Mouse (Mus musculus) liver, adult 2 months (tissue): ENCODE results near the gene Vmn1r160. TPM values are rescaled to one million over a fixed set of nuclear protein-coding genes. Genes with fewer than 3 reads are reported as not detected.
"Not testable (repeated sequence)": the region's sequence is repeated elsewhere in the genome, so short reads cannot be mapped to it uniquely, and the experiment has no call there.

ENCODE experiments used
- DNase-seq: peaks from one replicate; pipeline ENCODE4 v3.0.0-alpha.2; 2011; ENCODE audit warnings: low read depth, low spot score; ENCODE audit errors: extremely low read depth
- H3K27ac ChIP-seq: fragments of 200-500 bp; replicated peaks from 2 replicates; pipeline ENCODE4 v1.5.1; 2012; ENCODE audit warnings: low read depth, mild to moderate bottlenecking, control low read depth, inconsistent platforms, low read length; ENCODE audit not compliant: insufficient read depth
- H3K27me3 ChIP-seq: fragments of 200-500 bp; 2 replicates; pipeline ENCODE4 v1.6.1; 2012; ENCODE audit warnings: mild to moderate bottlenecking, moderate library complexity, low read length, inconsistent platforms; ENCODE audit not compliant: control insufficient read depth, insufficient read depth
- H3K36me3 ChIP-seq: fragments of 200-500 bp; 2 replicates; pipeline ENCODE4 v1.6.1; 2012; ENCODE audit warnings: low read length, inconsistent platforms; ENCODE audit not compliant: control insufficient read depth, insufficient read depth
- H3K4me1 ChIP-seq: fragments of 200-500 bp; 2 replicates; pipeline ENCODE4 v1.6.1; 2011; ENCODE audit warnings: low read length; ENCODE audit not compliant: control insufficient read depth, insufficient read depth
- H3K4me3 ChIP-seq: fragments of 200-500 bp; 2 replicates; pipeline ENCODE4 v1.5.1; 2011; ENCODE audit warnings: low read depth, mild to moderate bottlenecking, control low read depth, low read length, moderate library complexity; ENCODE audit not compliant: insufficient read depth
- H3K79me2 ChIP-seq: fragments of 200-500 bp; 2 replicates; pipeline ENCODE4 v1.6.1; 2012; ENCODE audit warnings: inconsistent platforms, mild to moderate bottlenecking, low read length, moderate library complexity; ENCODE audit not compliant: control insufficient read depth, insufficient read depth
- H3K9ac ChIP-seq: fragments of 200-500 bp; 2 replicates; pipeline ENCODE4 v1.6.1; 2012; ENCODE audit warnings: low read depth, mild to moderate bottlenecking, control low read depth, inconsistent platforms, low read length
- WGBS: fragments of 180-500 bp; shearing (Covaris S2); methylation state at CpG from one replicate; pipeline ENCODE4 v1.1.7; 2018; 5-methylcytosine and 5-hydroxymethylcytosine counted together
- polyA plus RNA-seq: library from polyadenylated mRNA; depleted of rRNA; stranded (reverse); fragments of >200 nt; gene quantifications from 2 replicates; pipeline ENCODE4 v1.2.3, GENCODE M21; 2012; rRNA removed
- total RNA-seq: library from RNA; depleted of rRNA; stranded (reverse); fragments of >200 nt; gene quantifications from 2 replicates; pipeline ENCODE4 v1.2.3, GENCODE M21; 2014; rRNA removed

The Vmn1r160 gene
- total RNA-seq (not detected in 2 replicates), polyA plus RNA-seq (not detected in 2 replicates)

- not testable (repeated sequence) for H3K4me1 ChIP-seq, DNase-seq, H3K27ac ChIP-seq, H3K4me3 ChIP-seq, H3K79me2 ChIP-seq, H3K9ac ChIP-seq, H3K27me3 ChIP-seq, H3K36me3 ChIP-seq
- whole genome bisulfite sequencing: 17% methylated on average over 1 of the region's 3 CpGs
These were observed at the start of gene Vmn1r160 for GRCm38 (mm10) chr7:22870924-22871323. Gene Vmn1r160, plus strand, starts transcription at chr7:22871224.

DNA sequence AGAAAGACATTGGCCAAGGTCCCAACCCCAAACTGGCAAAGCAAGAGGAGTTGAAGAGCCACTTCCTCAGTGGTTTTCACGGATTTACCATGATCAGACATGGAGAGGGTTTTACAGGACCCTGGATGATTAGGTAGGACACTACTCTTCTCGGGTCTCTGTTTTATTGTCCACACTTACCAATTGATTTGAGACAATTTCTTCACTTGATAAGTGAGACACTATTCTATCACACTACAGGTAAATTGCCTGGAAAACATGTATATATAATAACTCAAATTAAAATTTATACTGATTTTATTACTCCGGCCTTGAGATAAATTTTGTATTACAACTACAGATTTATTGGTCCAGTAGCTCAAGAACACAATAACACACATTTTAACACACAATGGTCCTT, 27.5 kb upstream of the Vmn1r160 start, which contains the start of gene Vmn1r159:
Gene Vmn1r159 (minus strand): TSS at position 101 of the 400 bp plus-strand sequence.
- H3K4me1 ChIP-seq, H3K27me3 ChIP-seq, H3K36me3 ChIP-seq, H3K9ac ChIP-seq, H3K4me3 ChIP-seq, H3K27ac ChIP-seq, H3K79me2 ChIP-seq, DNase-seq: not testable (repeated sequence)
- WGBS: 38% methylated on average over 3 of the region's 3 CpGs

Other genes starting within 250 kb of the Vmn1r160 start
- not detected in 2 replicates for gene Vmn1r155, start 213.2 kb upstream of the Vmn1r160 start, total RNA-seq
- not detected in 2 replicates for gene Vmn1r155, start 213.2 kb upstream of the Vmn1r160 start, polyA plus RNA-seq
- gene Gm8693, start 178.9 kb upstream of the Vmn1r160 start, total RNA-seq: not detected in 2 replicates
- gene Gm8693, start 178.9 kb upstream of the Vmn1r160 start, polyA plus RNA-seq: not detected in 2 replicates
- not detected in 2 replicates for gene Gm4567, start 151.5 kb upstream of the Vmn1r160 start, total RNA-seq
- gene Gm4567, start 151.5 kb upstream of the Vmn1r160 start, polyA plus RNA-seq: not detected in 2 replicates
- not detected in 2 replicates for gene Vmn1r157, start 109.5 kb upstream of the Vmn1r160 start, total RNA-seq
- gene Vmn1r157, start 109.5 kb upstream of the Vmn1r160 start, polyA plus RNA-seq: not detected in 2 replicates
- gene Vmn1r158, start 80.4 kb upstream of the Vmn1r160 start, total RNA-seq: not detected in 2 replicates
- gene Vmn1r158, start 80.4 kb upstream of the Vmn1r160 start, polyA plus RNA-seq: not detected in 2 replicates
- not detected in 2 replicates for gene Vmn1r159, start 27.6 kb upstream of the Vmn1r160 start, total RNA-seq
- gene Vmn1r159, start 27.6 kb upstream of the Vmn1r160 start, polyA plus RNA-seq: not detected in 2 replicates
- gene Gm4214, start 113.4 kb downstream of the Vmn1r160 start, total RNA-seq: not detected in 2 replicates
- gene Gm4214, start 113.4 kb downstream of the Vmn1r160 start, polyA plus RNA-seq: not detected in 2 replicates
- not detected in 2 replicates for gene Gm4216, start 148.7 kb downstream of the Vmn1r160 start, total RNA-seq
- gene Gm4216, start 148.7 kb downstream of the Vmn1r160 start, polyA plus RNA-seq: not detected in 2 replicates
- gene Vmn1r163, start 184.3 kb downstream of the Vmn1r160 start, total RNA-seq: not detected in 2 replicates
- not detected in 2 replicates for gene Vmn1r163, start 184.3 kb downstream of the Vmn1r160 start, polyA plus RNA-seq
- not detected in 2 replicates for gene Gm8720, start 196.2 kb downstream of the Vmn1r160 start, total RNA-seq
- not detected in 2 replicates for gene Gm8720, start 196.2 kb downstream of the Vmn1r160 start, polyA plus RNA-seq